Mouse (Mus musculus) liver, embryonic 14.5 days (tissue): Measurements from ENCODE around the gene Prn. TPM values are rescaled to one million over a fixed set of nuclear protein-coding genes. Genes with fewer than 3 reads are reported as not detected.

Experiments
- ATAC-seq: fragments of 200-750 bp; cut with Nextera tagmentation; 2 replicates; pipeline ENCODE4 v1.8.0; 2017; ENCODE audit warnings: moderate number of reproducible peaks, mild to moderate bottlenecking, moderate library complexity; ENCODE audit not compliant: insufficient read depth
- DNase-seq, 3 experiments: peaks; one replicate each; pipeline ENCODE4 v3.0.0-alpha.2; 2012 to 2013; ENCODE audit warnings: low read depth in 3 of 3, low spot score in 3 of 3
- H3K27ac ChIP-seq: fragments of 300-500 bp; sonication (generic); 2 replicates; pipeline ENCODE4 v1.5.1; 2014; ENCODE audit warnings: moderate library complexity, mild to moderate bottlenecking, control low read depth, inconsistent platforms
- H3K27me3 ChIP-seq: fragments of 300-500 bp; sonication (generic); 2 replicates; pipeline ENCODE4 v1.6.1; 2014; ENCODE audit warnings: mild to moderate bottlenecking, low read length, moderate library complexity; ENCODE audit not compliant: control insufficient read depth, insufficient read depth
- H3K36me3 ChIP-seq: fragments of 300-500 bp; sonication (generic); replicated peaks from 2 replicates; pipeline ENCODE4 v1.6.1; 2014; ENCODE audit warnings: low read depth; ENCODE audit not compliant: control insufficient read depth, insufficient read depth
- H3K4me1 ChIP-seq, 2 experiments: fragments of 200-500 bp in 1 of 2; fragments of 300-500 bp in 1 of 2; sonication (generic) in 1 of 2; replicated peaks; 2 replicates each; pipeline ENCODE4 v1.6.1; 2012 to 2014; ENCODE audit warnings: antibody characterized with exemption in 1 of 2, inconsistent platforms in 1 of 2, low read length in 1 of 2; ENCODE audit not compliant: control insufficient read depth in 2 of 2, insufficient read depth in 2 of 2
- H3K4me2 ChIP-seq: fragments of 300-500 bp; sonication (generic); 2 replicates; pipeline ENCODE4 v1.6.1; 2014; ENCODE audit warnings: low read depth, mild to moderate bottlenecking, control low read depth, moderate library complexity
- H3K4me3 ChIP-seq, 2 experiments: fragments of 200-500 bp in 1 of 2; fragments of 300-500 bp in 1 of 2; sonication (generic) in 1 of 2; 2 replicates each; pipeline ENCODE4 v1.5.1; 2012 to 2014; ENCODE audit warnings: low read depth in 2 of 2, low read length in 2 of 2, mild to moderate bottlenecking in 2 of 2, control low read depth in 1 of 2, inconsistent platforms in 1 of 2, moderate library complexity in 1 of 2; ENCODE audit not compliant: insufficient read depth in 1 of 2
- H3K9ac ChIP-seq: fragments of 300-500 bp; sonication (generic); replicated peaks from 2 replicates; pipeline ENCODE4 v1.6.1; 2014; ENCODE audit warnings: mild to moderate bottlenecking, control low read depth, moderate library complexity
- H3K9me3 ChIP-seq: fragments of 300-500 bp; sonication (generic); 2 replicates; pipeline ENCODE4 v1.6.1; 2016; ENCODE audit warnings: low read length, mixed read lengths; ENCODE audit not compliant: control insufficient read depth
- CTCF ChIP-seq: IDR thresholded peaks from 2 replicates; pipeline ENCODE4 v1.5.1; 2016; ENCODE audit warnings: antibody characterized with exemption, low read depth, control low read depth
- EP300 ChIP-seq: IDR thresholded peaks from 2 replicates; pipeline ENCODE4 v1.6.1; 2016; ENCODE audit warnings: antibody characterized with exemption, low read depth
- WGBS: fragments of 180-500 bp; shearing (Covaris S2); extraction: QIAGEN DNeasy Blood & Tissue Kit; methylation state at CpG from one replicate; pipeline ENCODE4 v1.1.7; 2014; ENCODE audit not compliant: insufficient replicate concordance; 5-methylcytosine and 5-hydroxymethylcytosine counted together
- polyA plus RNA-seq, 2 experiments: library from polyadenylated mRNA; depleted of rRNA in 1 of 2; stranded (reverse) in 1 of 2; unstranded in 1 of 2; fragments of >200 nt; fragmentation: Nextera tagmentation in 1 of 2; extraction: Ambion mirVana in 1 of 2; gene quantifications; 2 replicates each; pipeline versions ENCODE4 v1.2.1 to v1.2.3; 2012 to 2014

Gene Prn
- polyA plus RNA-seq, 2 experiments, result not detected

GRCm38 (mm10) chr2:131952456-131952855 lies 42.7 kb downstream of the Prn start:
- peaks cover 20% of the 10 kb centered on the region for H3K27me3 ChIP-seq
- 39% methylated on average over 2 of the region's 2 CpGs for WGBS

GRCm38 (mm10) chr2:131952961-131953538 lies 43.3 kb downstream of the Prn start:
- H3K4me1 ChIP-seq, result peaks cover 0 to 6% of the 10 kb centered on the region in 2 experiments; a peak in 2 of 4 replicates
- no peak for DNase-seq
- no peaks in the 10 kb centered on the region for H3K36me3 ChIP-seq
- peak overlapping the region; percentile 15; the same call in 1 of the 2 replicates for H3K4me2 ChIP-seq
- H3K9ac ChIP-seq, result no peak overlapping the region
- TF ChIP-seq EP300 (no peak), CTCF (no peak)
- H3K27ac ChIP-seq, result no peak overlapping the region
- no peaks in the 10 kb centered on the region for H3K9me3 ChIP-seq
- peaks cover 20% of the 10 kb centered on the region for H3K27me3 ChIP-seq
- H3K4me3 ChIP-seq, result no peak overlapping the region
- no peak for ATAC-seq
- WGBS, result 15% methylated on average over 29 of the region's 29 CpGs

More at GRCm38 (mm10) chr2:131952456-131952855, 42.7 kb downstream of the Prn start:
- H3K36me3 ChIP-seq, result no peaks in the 10 kb centered on the region
- TF ChIP-seq EP300 (no peak), CTCF (no peak)
- DNase-seq, result no peak
- H3K4me3 ChIP-seq, result no peak overlapping the region
- no peak for ATAC-seq
- H3K4me2 ChIP-seq, result no peak overlapping the region
- peaks cover 0 to 6% of the 10 kb centered on the region in 2 experiments; a peak in 2 of 4 replicates for H3K4me1 ChIP-seq
- no peaks in the 10 kb centered on the region for H3K9me3 ChIP-seq
- H3K9ac ChIP-seq, result no peak overlapping the region
- no peak overlapping the region for H3K27ac ChIP-seq

DNA sequence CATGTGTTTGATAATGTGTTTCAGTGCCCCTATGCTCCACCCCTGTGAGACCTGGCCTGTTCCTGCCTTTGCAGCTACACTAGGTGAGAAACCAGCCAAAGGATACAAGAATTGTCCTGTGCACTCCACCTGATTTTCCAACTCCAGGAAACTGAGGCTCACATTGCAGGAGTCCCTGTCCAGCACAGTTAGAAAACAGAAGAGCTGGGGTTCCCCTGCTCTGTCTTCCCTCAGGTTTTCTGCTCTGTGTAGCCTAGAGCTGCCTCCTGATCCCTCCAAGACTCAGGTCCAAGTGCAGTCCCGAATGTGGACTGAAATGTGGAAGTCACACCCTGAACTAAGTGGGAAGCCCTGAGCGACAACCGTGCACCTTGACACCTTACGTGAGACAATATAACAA lies 44.0 kb downstream of the Prn start:
- Histone ChIP-seq H3K9me3 (no peaks in the 10 kb centered on the region), H3K27ac (no peak overlapping the region), H3K4me2 (no peak overlapping the region), H3K4me1 (peaks cover 0 to 6% of the 10 kb centered on the region in 2 experiments; a peak in 2 of 4 replicates), H3K36me3 (no peaks in the 10 kb centered on the region), H3K4me3 (no peak overlapping the region), H3K27me3 (peaks cover 20% of the 10 kb centered on the region), H3K9ac (no peak overlapping the region)
- DNase-seq (no peak), ATAC-seq (no peak)
- 71% methylated on average over 4 of the region's 4 CpGs for WGBS
- TF ChIP-seq EP300, result no peak
- TF ChIP-seq CTCF, result no peak

DNA sequence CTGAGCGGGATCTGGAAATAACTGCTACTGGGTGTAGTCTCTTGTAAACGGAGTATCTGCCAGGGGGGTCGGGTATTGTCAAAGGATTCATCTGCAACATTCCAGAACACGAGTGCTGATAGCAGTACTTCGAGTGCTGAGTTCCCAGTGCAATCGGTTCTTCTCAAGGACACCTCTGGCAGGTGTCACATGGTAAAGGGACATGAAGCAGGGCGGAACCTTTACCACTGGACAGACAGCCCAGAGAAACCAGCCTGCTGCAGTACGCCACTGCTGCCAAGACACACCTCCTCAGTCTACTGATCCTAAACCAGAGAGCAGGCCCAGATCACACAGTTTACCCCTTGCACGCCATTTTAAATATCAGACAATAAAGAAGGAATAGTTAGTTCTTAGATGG lies 45.1 kb downstream of the Prn start:
- no peak overlapping the region for H3K27ac ChIP-seq
- H3K4me3 ChIP-seq, result no peak overlapping the region; a peak in 1 of 4 replicates
- 53% methylated on average over 9 of the region's 9 CpGs for WGBS
- no peaks in the 10 kb centered on the region for H3K36me3 ChIP-seq
- peaks cover 20% of the 10 kb centered on the region for H3K27me3 ChIP-seq
- DNase-seq (no peak), ATAC-seq (no peak)
- H3K9ac ChIP-seq, result no peak overlapping the region
- peaks cover 0 to 6% of the 10 kb centered on the region in 2 experiments; a peak in 2 of 4 replicates for H3K4me1 ChIP-seq
- no peaks in the 10 kb centered on the region for H3K9me3 ChIP-seq
- peak overlapping the region; percentile 62 for H3K4me2 ChIP-seq
- TF ChIP-seq CTCF, result no peak
- TF ChIP-seq EP300, result no peak

DNA sequence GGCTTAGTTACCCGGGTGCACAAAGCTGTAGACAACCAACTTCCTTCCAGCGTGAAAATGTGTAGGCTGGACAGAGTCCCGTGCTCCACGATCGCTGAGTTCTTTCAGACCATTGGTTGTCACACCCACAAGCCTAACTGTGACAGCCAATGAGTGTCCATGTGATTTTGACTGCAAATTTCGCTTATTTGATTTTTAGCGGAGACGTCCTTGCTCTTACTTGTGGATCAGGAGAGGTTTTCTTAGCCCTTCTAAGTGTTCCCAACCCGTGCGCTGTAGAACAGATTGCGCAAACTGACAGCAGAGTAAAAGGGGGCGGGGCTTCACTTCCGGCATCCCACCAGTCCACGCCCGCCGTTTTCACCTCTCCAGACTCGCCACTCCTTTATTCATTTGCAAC lies 45.5 kb downstream of the Prn start:
- Histone ChIP-seq H3K4me3 (peak overlapping the region; percentile 16 to 20; a peak in 3 of 4 replicates), H3K27ac (no peak overlapping the region), H3K9me3 (no peaks in the 10 kb centered on the region), H3K36me3 (no peaks in the 10 kb centered on the region), H3K9ac (0 out of 2 replicates have a peak overlapping the region, but pooled peaks have one; percentile 5), H3K27me3 (peaks cover 20% of the 10 kb centered on the region), H3K4me2 (peak overlapping the region; percentile 62), H3K4me1 (peaks cover 0 to 6% of the 10 kb centered on the region in 2 experiments; a peak in 2 of 4 replicates)
- 2% methylated on average over 17 of the region's 17 CpGs for WGBS
- no peak for TF ChIP-seq EP300
- no peak for TF ChIP-seq CTCF
- ATAC-seq (no peak; the same call in 1 of the 2 replicates), DNase-seq (no peak)
